Mouse (Mus musculus) urinary bladder, postnatal 25 days (tissue): ENCODE measurements around the gene Rnf5.

Source experiments
- DNase-seq: peaks from one replicate; pipeline ENCODE4 v3.0.0; 2022; ENCODE audit warnings: low spot score

The Rnf5 gene

DNA sequence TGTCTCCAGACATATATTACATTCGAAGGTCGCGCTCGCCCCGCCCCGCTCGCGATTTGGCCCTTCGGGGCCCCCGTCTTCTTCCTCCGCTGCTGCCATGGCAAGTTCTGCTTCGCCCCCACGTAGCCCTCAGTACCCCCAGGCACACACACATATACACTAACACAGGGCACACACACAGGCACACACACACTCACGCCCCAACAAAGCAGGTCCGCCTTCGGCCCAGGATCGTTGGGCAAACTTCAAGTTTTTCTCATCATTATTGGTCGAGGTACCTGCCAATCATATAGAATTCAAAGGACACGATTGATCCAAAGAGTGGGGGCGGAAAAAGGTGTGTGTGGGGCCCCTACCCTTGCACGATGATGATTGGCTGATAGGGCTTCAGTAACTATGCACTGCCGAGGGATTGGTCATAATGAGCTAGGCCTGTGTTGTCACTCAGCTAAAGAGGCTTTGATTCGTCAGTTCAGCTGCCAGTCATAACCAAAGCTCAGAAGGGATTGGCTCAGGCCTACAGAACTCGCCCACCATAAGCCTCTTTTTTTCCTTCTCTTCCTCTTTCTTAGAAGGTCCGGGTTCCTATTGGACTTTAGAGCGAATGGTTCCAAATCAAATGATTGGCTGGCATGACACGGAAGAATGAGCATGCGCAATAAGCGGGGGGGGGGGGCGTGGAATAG, at the start of gene Rnf5:
Gene Rnf5 (minus strand): TSS at position 316 of the 686 bp plus-strand sequence.
- peak; percentile 96 for DNase-seq

DNA sequence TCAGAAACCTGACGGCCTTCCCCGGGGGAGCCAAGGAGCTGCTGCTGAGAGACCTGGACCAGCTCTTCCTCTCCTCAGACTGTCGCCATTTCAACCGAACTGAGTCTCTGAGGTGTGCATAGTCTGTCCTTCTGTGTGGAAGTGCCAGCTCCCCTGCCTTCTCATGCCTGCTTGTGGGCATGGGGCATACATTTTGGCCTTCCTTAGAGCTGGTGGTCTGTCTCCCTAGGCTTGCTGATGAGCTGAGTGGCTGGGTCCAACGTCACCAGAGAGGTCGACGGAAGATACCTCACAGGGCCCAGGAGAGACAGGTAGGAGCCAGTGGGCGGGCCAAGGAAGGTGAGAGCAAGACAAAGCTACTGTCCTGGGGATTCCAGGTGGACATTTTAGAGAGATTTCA, 49.5 kb upstream of the Rnf5 start:
- DNase-seq = no peak

DNA sequence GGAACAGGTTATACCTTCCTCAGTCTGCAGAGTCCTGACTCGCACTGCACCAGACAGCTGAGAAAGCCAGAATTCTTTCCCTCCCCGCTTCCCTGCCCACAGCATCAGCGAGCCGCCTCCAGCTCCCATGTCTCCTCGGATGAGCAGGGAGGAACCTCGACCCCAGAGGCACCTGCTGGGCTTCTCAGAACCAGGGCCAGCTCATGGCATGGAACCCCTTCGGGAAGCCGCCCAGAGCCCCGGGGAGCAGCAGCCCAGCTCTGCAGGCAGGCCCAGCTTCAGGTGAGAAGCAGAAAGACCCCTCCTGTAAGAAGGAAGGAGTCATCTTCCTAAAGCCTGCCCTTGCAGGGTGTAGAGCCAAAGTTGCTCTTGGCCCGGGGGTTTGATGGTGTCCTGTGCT, 49.1 kb upstream of the Rnf5 start:
- DNase-seq = no peak

DNA sequence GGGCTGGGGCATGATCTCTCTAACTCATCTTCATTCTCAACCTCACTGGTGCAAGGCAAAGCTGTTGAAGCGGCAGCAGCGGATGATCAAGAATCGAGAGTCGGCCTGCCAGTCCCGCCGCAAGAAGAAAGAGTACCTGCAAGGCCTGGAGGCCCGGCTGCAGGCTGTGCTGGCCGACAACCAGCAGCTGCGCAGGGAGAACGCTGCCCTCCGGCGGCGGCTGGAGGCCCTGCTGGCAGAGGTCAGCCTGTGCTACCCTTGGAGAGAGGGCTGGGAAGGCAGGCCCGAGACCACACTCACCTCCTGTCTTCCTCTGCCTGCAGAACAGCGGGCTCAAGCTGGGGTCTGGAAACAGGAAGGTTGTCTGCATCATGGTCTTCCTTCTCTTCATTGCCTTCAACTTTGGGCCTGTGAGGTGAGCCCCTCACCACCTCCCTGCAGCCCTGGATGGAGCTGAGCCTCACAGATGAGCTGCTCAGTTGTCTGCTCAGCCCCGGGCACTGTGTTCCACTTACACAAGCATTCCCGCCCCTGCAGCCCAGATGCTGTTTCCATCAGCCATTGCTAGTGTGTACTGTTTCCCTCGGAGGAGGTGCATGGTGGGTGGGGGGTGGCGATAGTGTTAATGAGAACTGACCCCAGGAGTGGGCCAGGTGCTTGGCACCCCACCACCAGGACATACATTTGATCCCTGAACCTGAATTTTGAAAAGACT, 48.2 kb upstream of the Rnf5 start:
- DNase-seq = no peak

DNA sequence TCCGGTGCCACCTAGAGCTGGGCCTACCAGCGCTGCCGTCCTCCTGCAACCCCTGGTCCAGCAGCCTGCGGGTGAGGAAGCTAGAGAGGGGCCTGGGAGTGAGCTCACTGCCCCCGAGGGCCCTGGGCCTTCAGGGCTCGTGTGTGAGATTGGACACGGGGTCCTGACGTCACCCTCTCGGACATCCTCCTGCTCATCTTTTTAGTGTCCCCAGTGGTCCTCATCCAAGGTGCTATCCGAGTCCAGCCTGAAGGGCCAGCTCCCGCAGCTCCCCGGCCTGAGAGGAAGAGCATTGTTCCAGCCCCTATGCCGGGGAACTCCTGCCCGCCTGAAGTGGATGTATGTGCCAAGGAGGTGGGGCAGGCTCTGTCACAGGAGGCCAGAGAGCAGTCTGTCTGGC, 47.3 kb upstream of the Rnf5 start:
- DNase-seq = no peak

DNA sequence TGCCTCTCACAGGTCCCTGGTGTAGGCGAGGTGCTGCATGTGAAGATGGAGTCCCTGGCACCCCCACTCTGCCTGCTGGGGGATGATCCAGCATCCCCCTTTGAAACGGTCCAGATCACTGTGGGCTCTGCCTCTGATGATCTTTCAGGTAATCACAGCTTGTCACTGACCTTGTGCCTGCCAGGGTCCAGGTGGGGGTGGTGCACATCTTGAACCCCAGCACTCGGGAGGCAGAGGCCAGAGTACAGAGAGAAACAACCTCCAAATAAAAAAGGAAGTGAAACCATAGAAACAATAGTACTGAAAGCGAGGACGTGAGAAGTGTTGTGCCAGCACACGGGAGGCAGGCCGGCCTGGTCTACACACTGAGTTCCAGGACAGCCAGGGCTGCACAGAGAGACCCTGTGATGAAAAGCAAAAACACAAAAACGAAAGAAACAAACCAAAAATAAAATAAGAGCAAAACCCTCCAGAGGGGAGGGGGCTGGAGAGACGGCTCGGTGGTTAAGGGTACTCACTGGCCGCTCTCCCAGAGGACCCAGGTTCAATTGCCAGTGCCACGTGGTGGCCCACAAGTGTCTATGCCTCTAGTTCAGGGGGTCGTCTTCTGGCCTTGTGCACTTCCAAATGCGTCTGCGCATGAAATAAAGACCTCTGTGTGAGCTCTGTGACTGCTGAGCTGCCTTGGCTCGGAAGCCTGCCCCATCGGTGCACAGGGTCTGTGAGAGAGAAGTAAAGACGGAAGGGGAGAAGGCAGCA, 45.8 kb upstream of the Rnf5 start:
- no peak for DNase-seq

DNA sequence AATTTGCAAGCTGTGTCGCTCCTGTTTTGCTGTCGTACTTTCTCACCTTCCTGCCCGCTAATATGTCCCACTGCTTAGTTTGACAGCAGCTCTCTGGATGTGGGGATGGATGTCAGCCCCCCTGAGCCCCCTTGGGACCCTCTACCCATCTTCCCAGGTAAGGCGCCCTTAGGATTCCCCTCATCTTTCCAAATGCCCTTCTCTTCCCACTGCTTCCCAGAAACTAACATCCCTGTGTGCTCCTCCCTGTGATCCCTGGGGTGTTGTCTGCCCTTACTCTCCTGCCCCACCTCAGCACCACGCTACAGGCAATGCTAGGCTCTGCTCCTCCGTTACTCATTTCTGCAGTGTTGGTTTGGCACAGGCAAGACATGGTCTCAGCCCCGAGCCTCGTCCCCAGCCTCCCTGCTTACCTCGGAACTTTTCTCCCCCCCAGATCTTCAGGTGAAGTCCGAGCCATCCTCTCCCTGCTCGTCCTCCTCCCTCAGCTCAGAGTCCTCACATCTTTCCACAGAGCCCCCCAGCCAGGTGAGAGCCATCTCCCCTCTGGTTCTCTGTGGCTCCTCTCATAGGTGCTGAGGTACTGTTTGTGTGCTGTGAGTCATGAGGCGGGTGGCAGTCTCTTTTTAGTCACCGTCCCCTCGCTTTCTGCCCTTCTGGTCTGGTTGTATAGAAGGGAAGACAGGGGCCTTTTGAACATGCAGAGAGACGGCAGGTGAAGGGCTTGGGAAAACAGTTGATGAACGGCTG, 44.8 kb upstream of the Rnf5 start:
- no peak for DNase-seq

DNA sequence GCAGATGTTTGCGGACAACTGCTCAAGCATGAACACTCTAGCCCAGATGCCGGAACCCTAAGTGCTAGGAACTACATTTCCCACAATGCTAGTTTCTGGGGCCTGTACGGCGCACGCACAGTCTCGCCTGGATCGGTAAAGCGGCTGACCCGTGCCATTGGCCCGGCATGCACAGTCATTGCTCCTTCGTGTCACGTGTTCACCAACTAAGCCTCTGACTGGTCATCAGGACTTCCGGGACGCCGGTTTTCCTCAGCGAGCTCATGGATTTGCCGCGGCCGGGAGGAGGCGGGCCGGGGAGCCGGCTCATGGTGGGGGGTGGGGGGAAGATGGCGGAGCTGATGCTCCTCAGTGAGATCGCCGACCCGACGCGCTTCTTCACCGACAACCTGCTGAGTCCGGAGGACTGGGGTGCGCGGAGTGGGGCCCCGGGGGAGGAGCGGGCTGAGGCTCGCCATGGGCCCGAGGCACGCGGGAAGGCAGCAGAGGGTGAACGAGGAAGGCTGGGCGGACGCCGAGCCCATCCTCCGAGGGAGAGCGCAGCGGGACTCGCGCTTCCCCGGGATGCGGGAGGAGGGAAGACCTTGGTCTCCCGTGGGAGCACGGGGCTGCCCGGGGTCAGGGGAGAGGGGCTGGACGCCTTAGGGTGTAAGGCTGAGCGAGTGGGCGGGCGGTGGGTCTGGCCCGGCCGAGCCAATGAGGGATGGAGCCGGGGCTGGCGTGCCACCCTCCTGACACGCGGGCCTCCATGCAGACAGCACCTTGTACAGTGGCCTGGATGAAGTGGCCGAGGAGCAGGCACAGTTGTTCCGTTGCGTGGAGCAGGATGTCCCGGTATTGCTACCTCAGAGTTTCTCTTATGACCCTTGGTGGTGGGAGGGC, 43.7 kb upstream of the Rnf5 start, which contains the start of gene Atf6b:
Gene Atf6b (plus strand): TSS at position 241 of the 882 bp plus-strand sequence.
- DNase-seq = peak; percentile 76

DNA sequence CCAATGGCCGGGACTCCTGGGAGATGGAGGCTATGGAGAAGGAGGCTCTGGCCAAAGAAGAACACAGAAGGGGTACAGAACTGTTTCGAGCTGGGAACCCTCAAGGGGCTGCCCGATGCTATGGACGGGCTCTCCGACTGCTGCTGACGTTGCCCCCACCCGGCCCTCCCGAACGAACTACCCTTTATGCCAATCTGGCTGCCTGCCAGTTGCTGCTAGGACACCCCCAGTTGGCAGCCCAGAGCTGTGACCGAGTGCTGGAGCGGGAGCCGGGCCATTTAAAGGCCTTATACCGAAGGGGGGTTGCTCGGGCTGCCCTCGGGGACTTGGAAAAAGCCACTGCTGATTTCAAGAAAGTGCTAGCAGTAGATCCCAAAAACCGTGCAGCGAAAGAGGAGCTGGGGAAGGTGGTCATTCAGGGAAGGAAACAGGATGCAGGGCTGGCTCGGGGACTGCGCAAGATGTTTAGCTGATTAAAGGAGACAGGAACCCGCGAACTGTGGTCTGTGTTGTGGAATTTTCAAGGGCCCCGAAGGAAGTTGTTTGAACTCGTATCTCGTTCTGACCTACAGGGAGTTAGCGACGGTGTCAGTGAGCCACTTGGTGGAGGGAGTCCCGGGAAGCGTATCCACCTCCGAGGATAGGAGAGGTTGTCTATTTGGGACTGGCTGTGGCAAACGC, 42.5 kb upstream of the Rnf5 start:
- DNase-seq = no peak

DNA sequence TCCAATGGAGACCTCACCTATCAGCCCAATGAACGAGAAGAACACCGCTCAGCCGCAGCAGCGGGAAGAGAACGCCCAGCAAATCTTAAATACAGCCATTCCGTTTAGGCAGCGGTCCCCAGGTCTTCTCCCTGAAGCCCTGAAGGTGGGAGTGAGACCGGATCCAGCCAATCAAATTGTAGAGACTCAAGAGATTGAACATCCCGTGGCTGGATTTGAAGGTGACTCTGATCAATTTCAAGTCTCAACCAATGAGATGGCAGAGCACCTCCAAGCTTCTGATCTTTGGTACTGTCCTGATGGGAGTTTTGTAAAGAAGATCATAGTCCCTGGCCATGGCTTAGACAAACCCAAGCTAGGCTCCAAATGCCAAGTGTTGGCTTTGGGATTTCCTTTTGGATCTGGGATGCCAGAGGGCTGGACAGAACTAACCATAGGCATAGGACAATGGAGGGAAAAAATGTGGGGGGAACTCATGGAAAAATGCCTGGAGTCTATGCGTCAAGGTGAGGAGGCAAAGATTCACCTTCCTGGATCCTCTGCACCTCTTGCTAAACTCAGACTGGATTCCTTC, 41.9 kb upstream of the Rnf5 start:
- DNase-seq = no peak

DNA sequence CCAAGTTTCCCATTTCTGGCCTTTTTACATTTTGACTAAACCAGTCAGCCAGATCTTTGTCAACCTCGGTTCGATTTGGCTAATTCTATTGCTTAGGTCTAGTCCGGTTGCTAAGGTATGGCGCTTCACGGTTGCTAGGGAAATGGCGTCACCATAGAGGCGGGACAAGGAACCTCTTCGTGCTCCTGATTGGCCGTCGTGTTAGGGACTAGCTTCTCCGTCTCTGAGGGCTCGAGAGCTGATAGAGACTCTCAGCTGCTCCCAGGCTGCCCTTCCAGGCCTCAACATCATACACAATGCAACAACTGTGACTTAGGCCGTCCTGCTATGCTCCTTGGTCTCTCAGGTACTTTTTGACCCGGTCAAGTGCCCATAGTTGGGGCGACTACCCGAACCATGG, 41.1 kb upstream of the Rnf5 start, which contains the start of gene Fkbpl:
Gene Fkbpl (plus strand): TSS at position 157 of the 400 bp plus-strand sequence.
- DNase-seq = peak; percentile 90

DNA sequence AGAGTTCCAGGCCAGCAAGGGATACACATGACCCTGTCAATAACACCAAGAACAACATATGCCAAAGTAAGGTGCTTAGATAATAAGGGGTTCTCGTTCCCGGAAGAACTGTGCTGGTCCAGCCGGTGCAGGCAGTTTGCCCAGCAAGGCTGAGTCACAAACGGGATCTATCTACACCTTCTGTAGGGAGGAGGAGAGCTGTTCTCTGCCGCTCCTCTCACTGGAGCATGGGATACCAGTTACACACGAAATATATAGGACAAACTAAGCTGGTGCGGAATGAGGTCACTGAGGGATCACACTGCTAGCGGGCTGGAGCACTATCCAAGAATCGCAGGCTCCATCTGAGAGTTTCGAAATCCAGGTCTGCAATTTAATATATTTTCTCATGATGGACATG, 40.5 kb upstream of the Rnf5 start:
- DNase-seq = no peak

DNA sequence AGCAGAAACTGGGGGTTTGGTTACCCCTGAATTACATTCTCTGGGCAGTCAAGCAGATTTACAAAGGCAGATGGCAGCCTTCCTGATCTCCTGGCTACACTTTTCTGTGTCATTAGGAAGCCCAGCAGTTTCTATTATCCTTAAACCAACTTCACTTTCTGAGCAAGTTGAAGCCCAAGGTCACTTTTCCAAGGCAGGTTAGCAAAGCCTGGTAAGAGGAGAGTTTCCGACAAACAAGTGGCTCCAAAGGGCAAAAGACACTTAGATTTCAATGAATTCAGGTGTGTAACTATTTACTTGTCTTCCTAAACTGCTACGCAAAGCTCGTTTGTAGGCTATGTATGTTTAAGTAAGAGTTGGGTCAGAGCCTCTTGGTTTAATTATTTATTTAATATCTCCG, 39.9 kb upstream of the Rnf5 start:
- DNase-seq = no peak

DNA sequence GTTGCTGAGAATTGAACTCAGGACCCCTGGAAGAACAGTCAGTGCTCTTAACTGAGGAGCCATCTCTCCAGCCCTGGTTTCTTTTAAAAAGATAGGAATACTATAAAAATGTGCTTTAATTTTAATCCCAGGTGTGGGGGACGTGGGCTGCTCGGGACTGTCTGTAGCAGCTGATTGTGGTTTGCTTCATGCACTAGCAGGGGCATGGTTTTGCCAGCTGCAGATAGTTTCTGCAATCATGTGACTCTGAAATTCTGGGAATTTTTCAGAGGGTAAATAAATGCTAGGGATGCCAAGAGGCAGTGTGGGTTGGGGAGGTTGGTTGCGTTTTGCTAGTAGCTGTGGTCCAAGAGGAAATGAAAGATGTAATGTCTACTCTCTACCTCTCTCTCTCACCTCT, 38.5 kb upstream of the Rnf5 start:
- DNase-seq = no peak

DNA sequence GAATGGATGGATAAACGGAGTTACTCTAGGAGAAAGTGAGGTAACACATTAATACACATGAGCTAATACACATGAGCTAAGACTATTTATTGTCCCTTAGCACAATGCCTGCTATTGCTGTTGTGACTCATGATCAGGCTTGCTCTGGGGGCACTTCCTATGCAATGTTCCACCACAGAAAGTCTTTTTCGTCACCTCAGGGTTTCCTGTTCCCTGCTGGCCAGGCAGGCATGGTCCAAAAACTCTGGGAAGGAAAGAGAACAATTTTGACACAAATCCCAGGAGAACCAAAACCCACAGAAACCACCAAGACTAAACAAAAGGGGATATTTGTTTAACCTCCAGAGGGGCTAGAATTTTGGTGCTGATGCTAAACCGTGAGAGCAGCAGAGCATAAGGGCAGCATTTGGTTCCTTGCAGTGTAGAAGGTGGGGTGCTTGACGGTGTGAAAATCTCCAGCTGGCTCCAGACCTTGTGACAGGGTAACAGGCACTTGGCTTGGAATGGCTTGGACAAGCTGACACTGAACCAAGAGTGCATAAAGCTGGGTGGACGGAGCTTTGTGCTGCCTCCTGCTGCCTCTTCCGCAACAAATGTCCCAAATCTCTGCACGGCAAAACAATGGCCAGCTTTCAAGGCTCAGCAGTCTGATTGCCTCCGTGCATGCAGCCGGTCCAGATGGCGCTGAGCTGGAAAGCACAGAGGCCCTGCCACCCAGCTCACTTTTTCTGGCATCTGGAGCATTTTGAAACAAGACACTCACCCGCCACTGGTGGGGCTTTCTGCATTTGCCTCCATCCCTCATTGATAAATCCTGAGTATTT, 37.5 kb upstream of the Rnf5 start:
- no peak for DNase-seq

DNA sequence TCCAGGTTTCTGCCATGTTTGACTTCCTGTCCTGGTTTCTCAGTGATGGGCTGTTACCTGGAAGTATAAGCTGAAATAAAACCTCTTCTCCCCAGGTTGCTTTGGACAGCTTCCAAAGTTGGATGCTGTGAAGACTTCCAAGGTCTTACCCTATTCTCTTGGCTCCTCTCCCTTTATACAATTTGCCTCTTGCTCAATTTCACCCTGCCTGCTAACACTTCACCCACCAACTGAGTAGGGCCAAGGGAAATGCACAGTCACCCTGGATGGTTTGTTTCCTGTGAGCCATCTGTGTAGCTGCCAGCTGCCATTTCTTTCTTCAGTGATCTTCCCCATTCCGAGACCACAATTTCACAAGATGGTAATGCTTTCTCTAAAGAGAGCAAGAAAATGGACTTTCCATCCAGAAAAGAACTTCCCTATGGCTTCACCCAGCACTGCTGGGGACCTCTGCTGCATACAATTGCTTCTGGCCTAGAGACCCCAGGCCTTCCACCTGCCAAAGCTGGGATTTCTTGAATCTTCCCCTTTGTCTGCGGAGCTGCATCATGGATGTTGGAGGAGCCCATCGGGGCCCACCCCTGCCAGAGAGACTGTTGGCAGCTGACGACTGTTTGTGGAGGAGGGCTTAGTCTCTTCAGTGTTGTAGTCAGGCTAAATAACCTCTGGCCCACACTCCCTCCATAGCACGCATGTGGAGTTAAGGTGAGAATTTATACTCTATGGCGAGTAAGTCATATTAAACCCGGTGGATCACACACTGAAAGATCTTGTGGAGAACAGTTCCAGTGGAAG, 36.2 kb upstream of the Rnf5 start:
- DNase-seq = no peak

DNA sequence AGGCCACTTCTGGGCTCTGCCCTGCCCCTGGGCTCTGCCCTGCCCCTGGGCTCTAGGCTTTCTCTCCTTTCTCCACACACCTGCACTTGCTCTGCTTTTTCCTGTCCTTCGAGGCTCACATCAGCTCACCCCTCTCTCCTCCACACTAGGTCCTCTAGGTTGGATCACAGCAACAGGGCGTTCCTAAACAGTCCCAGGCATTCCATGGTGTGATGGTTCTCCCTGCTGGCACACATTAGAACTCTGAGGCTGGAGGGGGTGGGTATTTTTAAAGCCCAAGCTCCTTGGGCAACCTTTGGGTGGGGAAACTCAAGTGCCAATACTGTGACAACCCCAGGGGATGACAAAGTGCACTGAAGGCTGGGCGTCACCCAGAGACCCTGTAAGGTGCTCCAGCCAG, 34.0 kb upstream of the Rnf5 start:
- DNase-seq = no peak

DNA sequence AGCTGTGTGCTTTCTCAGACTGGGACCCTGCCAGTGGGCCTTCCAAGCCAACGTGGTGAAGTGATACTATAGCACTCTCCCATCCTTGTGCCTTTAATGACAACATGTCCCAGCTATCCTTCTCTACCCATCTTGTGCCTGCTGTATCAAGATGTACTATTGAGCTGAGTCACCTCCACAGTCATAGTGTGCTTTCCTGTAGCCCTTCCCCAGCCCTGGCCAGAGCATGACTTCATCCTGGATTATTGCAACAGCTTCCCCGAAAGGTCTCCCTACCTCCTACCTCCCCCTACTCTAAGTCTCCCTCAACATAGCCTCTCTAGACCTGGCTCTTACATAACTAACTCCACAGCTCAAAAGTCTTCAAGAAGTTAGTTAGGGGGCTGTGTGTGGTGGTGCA, 32.2 kb upstream of the Rnf5 start:
- no peak for DNase-seq
